Mouse (Mus musculus) hindbrain, postnatal 0 days (tissue): Measurements from ENCODE around the gene Gm6401. TPM values are rescaled to one million over a fixed set of nuclear protein-coding genes. Genes with fewer than 3 reads are reported as not detected.
"Not testable (repeated sequence)": the region's sequence is repeated elsewhere in the genome, so short reads cannot be mapped to it uniquely, and the experiment has no call there.

Experiments
- ATAC-seq: fragments of 200-750 bp; cut with Nextera tagmentation; 2 replicates; pipeline ENCODE4 v1.8.0; 2017; ENCODE audit warnings: mild to moderate bottlenecking, moderate TSS enrichment, moderate library complexity
- DNase-seq: peaks from one replicate; pipeline ENCODE4 v3.0.0-alpha.2; 2015; ENCODE audit warnings: low spot score
- H3K27ac ChIP-seq: fragments of 300-500 bp; sonication (generic); 2 replicates; pipeline ENCODE4 v1.5.1; 2014; ENCODE audit warnings: mild to moderate bottlenecking
- H3K27me3 ChIP-seq: fragments of 300-500 bp; sonication (generic); 2 replicates; pipeline ENCODE4 v1.6.1; 2014; ENCODE audit warnings: low read length, mixed read lengths; ENCODE audit not compliant: insufficient read depth
- H3K36me3 ChIP-seq: fragments of 300-500 bp; sonication (generic); 2 replicates; pipeline ENCODE4 v1.6.1; 2014; ENCODE audit warnings: low read length, mixed read lengths; ENCODE audit not compliant: insufficient read depth
- H3K4me1 ChIP-seq: fragments of 300-500 bp; sonication (generic); 2 replicates; pipeline ENCODE4 v1.6.1; 2014; ENCODE audit warnings: antibody characterized with exemption, low read length, mixed read lengths; ENCODE audit not compliant: insufficient read depth
- H3K4me2 ChIP-seq: fragments of 300-500 bp; sonication (generic); 2 replicates; pipeline ENCODE4 v1.6.1; 2014; ENCODE audit warnings: low read depth, mild to moderate bottlenecking, low read length, moderate library complexity, mixed read lengths
- H3K4me3 ChIP-seq: fragments of 300-500 bp; sonication (generic); 2 replicates; pipeline ENCODE4 v1.5.1; 2014; ENCODE audit warnings: low read length
- H3K9ac ChIP-seq: fragments of 300-500 bp; sonication (generic); replicated peaks from 2 replicates; pipeline ENCODE4 v1.6.1; 2014; ENCODE audit warnings: mild to moderate bottlenecking, low read length, moderate library complexity, mixed read lengths
- H3K9me3 ChIP-seq: fragments of 300-500 bp; sonication (generic); 2 replicates; pipeline ENCODE4 v1.6.1; 2016; ENCODE audit warnings: low read length, mixed read lengths
- WGBS: fragments of 180-500 bp; shearing (Covaris S2); extraction: QIAGEN DNeasy Blood & Tissue Kit; methylation state at CpG from one replicate; pipeline ENCODE4 v1.1.7; 2014; 5-methylcytosine and 5-hydroxymethylcytosine counted together
- polyA plus RNA-seq: library from polyadenylated mRNA; unstranded; fragments of >200 nt; fragmentation: Nextera tagmentation; extraction: Ambion mirVana; gene quantifications from 2 replicates; pipeline ENCODE4 v1.2.1, GENCODE M21; 2015
- total RNA-seq: library from RNA; depleted of rRNA; stranded (reverse); fragments of >200 nt; gene quantifications from 2 replicates; pipeline ENCODE4 v1.2.3, GENCODE M21; 2014; rRNA removed

Gene Gm6401
- total RNA-seq (not detected in 2 replicates), polyA plus RNA-seq (0.14 TPM in 1 of 2 replicates, not detected in the other)

- not testable (repeated sequence) for H3K9me3 ChIP-seq, H3K4me1 ChIP-seq, ATAC-seq, H3K9ac ChIP-seq, DNase-seq, H3K27me3 ChIP-seq, H3K4me3 ChIP-seq, H3K36me3 ChIP-seq, H3K4me2 ChIP-seq, H3K27ac ChIP-seq
- WGBS, result 86% methylated on average over 1 of the region's 1 CpGs
These were observed at the start of gene Gm6401 for GRCm38 (mm10) chr14:41967827-41968226. Gm6401 (minus strand) TSS chr14:41967927.

DNA sequence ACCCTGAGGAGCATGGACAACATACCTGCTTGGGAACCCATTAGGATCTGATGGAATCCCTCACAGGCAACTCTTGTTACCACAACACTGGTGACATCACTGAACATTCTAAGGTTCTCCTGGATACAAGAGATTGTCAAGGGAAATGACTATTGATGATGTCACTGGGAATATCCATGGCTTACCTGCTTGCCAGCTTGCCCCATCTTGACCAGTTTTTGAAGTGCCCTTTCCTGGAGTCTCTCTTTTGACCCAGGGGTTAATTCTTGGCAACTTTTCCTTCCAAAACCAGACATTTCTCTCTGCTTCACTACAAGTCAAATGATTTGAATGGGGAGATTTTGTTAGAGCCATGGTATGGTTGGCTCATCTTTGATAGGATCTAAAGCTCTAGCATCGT lies 15.5 kb upstream of the Gm6401 start, which contains the start of gene Gm3543:
TSS of gene Gm3543 (minus strand) at position 101 of the 400 bp plus-strand sequence.
- not testable (repeated sequence) for H3K27me3 ChIP-seq, H3K9ac ChIP-seq, H3K4me2 ChIP-seq, ATAC-seq, H3K27ac ChIP-seq, H3K36me3 ChIP-seq, H3K4me3 ChIP-seq, H3K4me1 ChIP-seq, DNase-seq, H3K9me3 ChIP-seq
- WGBS, result no CpG with 5 or more reads among the region's 1 CpGs

DNA sequence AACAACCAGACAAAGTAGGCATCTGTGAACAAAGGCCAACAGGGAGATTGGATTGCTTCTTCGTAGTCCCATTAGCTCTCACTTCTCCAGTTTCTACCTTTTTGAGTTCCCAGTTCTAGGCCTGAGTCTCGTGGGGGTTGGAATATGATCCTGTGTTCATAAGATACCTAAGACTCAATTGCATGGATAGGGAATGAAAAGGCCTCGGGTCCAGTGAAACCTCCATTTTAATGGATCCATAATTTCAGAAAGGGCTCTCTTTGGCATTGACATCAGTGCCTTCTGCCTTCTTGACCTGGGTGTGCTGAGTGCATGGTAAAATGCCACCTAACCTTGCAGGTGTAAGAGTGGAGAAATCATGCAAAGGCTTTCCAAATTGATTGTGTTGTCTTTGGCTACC lies 869 bp upstream of the Gm6401 start:
- not testable (repeated sequence) for H3K27ac ChIP-seq, H3K9me3 ChIP-seq, H3K4me3 ChIP-seq, H3K4me1 ChIP-seq, H3K36me3 ChIP-seq, DNase-seq, H3K27me3 ChIP-seq, ATAC-seq, H3K9ac ChIP-seq, H3K4me2 ChIP-seq
- WGBS, result 65% methylated on average over 3 of the region's 3 CpGs

DNA sequence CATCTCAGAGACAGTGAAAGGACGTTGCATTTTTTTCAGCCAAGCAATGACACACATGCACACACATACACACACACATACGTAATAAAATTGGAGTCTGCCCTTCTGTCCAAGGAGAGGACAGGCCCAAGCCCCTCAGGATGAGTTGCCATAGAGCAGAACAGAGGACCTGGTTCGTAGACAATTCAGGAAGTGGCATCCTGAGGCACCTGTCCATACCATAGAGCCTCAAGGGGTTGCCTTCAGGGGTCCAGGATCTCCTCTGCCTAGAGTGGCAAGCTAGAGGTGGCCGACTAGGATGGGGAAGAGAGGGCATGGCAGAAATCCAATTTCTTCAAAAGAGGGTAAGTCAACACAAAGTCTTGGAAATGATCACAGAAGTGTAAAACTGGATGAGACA lies 3.6 kb downstream of the Gm6401 start:
- WGBS, result 62% methylated on average over 4 of the region's 4 CpGs

GRCm38 (mm10) chr14:41943695-41944094 lies 24.0 kb downstream of the Gm6401 start, which contains the start of gene 1700024B05Rik:
1700024B05Rik (plus strand) TSS chr14:41943995.
- 100% methylated on average over 1 of the region's 2 CpGs for WGBS
- not testable (repeated sequence) for DNase-seq, H3K27me3 ChIP-seq

More for the DNA sequence above, 3.6 kb downstream of the Gm6401 start:
- not testable (repeated sequence) for ATAC-seq, DNase-seq, H3K9ac ChIP-seq, H3K9me3 ChIP-seq, H3K36me3 ChIP-seq, H3K27me3 ChIP-seq, H3K4me3 ChIP-seq, H3K4me2 ChIP-seq, H3K27ac ChIP-seq, H3K4me1 ChIP-seq

DNA sequence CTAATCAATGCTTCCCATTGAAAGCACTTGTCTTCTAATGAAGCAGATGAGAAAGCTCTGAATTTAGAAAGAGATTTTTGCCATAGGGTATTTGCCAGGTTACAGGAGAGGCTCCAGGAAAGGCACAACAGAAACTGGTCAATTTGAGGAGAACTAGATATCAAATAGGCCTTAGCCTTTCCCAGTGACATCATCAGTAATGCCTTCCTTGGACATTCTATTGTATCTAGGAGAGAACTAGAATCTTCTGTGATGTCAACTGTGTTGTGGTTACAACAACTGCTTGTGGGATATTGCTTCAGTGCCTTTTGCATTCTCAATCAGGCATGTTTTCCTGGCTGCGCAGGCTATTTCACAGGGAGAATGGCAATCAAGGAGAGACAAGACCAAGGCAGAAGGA lies 43.1 kb downstream of the Gm6401 start, which contains the start of gene 1700049E17Rik1:
TSS of gene 1700049E17Rik1 (plus strand) at position 301 of the 400 bp plus-strand sequence.
- H3K4me2 ChIP-seq, H3K27me3 ChIP-seq, DNase-seq, ATAC-seq, H3K4me1 ChIP-seq, H3K9ac ChIP-seq, H3K27ac ChIP-seq, H3K9me3 ChIP-seq, H3K36me3 ChIP-seq, H3K4me3 ChIP-seq: not testable (repeated sequence)
- no CpG with 5 or more reads among the region's 1 CpGs for WGBS

More at GRCm38 (mm10) chr14:41943695-41944094, 24.0 kb downstream of the Gm6401 start, which contains the start of gene 1700024B05Rik:
- H3K36me3 ChIP-seq, H3K4me1 ChIP-seq, ATAC-seq, H3K9ac ChIP-seq, H3K9me3 ChIP-seq, H3K27ac ChIP-seq, H3K4me3 ChIP-seq, H3K4me2 ChIP-seq: not testable (repeated sequence)

Other genes with a start within 250 kb of the Gm6401 start
- gene Gm7929, start 217.3 kb downstream of the Gm6401 start, total RNA-seq, result not detected in 2 replicates
- not detected in 2 replicates for gene Gm7929, start 217.3 kb downstream of the Gm6401 start, polyA plus RNA-seq
- not detected in 2 replicates for gene Gm47189, start 195.5 kb downstream of the Gm6401 start, total RNA-seq
- not detected in 2 replicates for gene Gm47189, start 195.5 kb downstream of the Gm6401 start, polyA plus RNA-seq
- gene Gm7980, start 60.6 kb downstream of the Gm6401 start, total RNA-seq, result not detected in 2 replicates
- not detected in 2 replicates for gene Gm7980, start 60.6 kb downstream of the Gm6401 start, polyA plus RNA-seq
- not detected in 2 replicates for gene 1700049E17Rik1, start 43.0 kb downstream of the Gm6401 start, total RNA-seq
- gene 1700049E17Rik1, start 43.0 kb downstream of the Gm6401 start, polyA plus RNA-seq, result not detected in 2 replicates
- gene 1700024B05Rik, start 23.9 kb downstream of the Gm6401 start, total RNA-seq, result not detected in 2 replicates
- gene 1700024B05Rik, start 23.9 kb downstream of the Gm6401 start, polyA plus RNA-seq, result not detected in 2 replicates
- gene Gm3543, start 15.4 kb upstream of the Gm6401 start, total RNA-seq, result not detected in 2 replicates
- not detected in 2 replicates for gene Gm3543, start 15.4 kb upstream of the Gm6401 start, polyA plus RNA-seq
- gene Gm7951, start 149.4 kb upstream of the Gm6401 start, total RNA-seq, result 0.21 TPM in 1 of 2 replicates, not detected in the other
- not detected in 2 replicates for gene Gm7951, start 149.4 kb upstream of the Gm6401 start, polyA plus RNA-seq
- gene Gm17027, start 194.7 kb upstream of the Gm6401 start, total RNA-seq, result not detected in 2 replicates
- gene Gm17027, start 194.7 kb upstream of the Gm6401 start, polyA plus RNA-seq, result not detected in 2 replicates
- not detected in 2 replicates for gene Gm3573, start 222.9 kb upstream of the Gm6401 start, total RNA-seq
- not detected in 2 replicates for gene Gm3573, start 222.9 kb upstream of the Gm6401 start, polyA plus RNA-seq